Mouse (Mus musculus) heart, embryonic 15.5 days (tissue): ENCODE data around the gene Gm19426. TPM values are rescaled to one million over a fixed set of nuclear protein-coding genes. Genes with fewer than 3 reads are reported as not detected.

Experiments
- ATAC-seq: fragments of 200-750 bp; cut with Nextera tagmentation; replicated peaks from 2 replicates; pipeline ENCODE4 v1.8.0; 2017; ENCODE audit warnings: low read depth, moderate TSS enrichment; ENCODE audit not compliant: insufficient number of reproducible peaks, insufficient read depth, low FRiP score
- H3K27ac ChIP-seq: fragments of 300-500 bp; sonication (generic); 2 replicates; pipeline ENCODE4 v1.5.1; 2015; ENCODE audit warnings: mild to moderate bottlenecking, inconsistent platforms
- H3K27me3 ChIP-seq: fragments of 300-500 bp; sonication (generic); 2 replicates; pipeline ENCODE4 v1.6.1; 2015; ENCODE audit warnings: inconsistent platforms
- H3K36me3 ChIP-seq: fragments of 300-500 bp; sonication (generic); 2 replicates; pipeline ENCODE4 v1.6.1; 2015; ENCODE audit warnings: mild to moderate bottlenecking, inconsistent platforms
- H3K4me1 ChIP-seq: fragments of 300-500 bp; sonication (generic); replicated peaks from 2 replicates; pipeline ENCODE4 v1.6.1; 2015; ENCODE audit warnings: inconsistent platforms
- H3K4me2 ChIP-seq: fragments of 300-500 bp; sonication (generic); 2 replicates; pipeline ENCODE4 v1.6.1; 2015; ENCODE audit warnings: inconsistent platforms, mild to moderate bottlenecking, moderate library complexity
- H3K4me3 ChIP-seq: fragments of 300-500 bp; sonication (generic); 2 replicates; pipeline ENCODE4 v1.5.1; 2015; ENCODE audit warnings: mild to moderate bottlenecking, inconsistent platforms
- H3K9ac ChIP-seq: fragments of 300-500 bp; sonication (generic); 2 replicates; pipeline ENCODE4 v1.6.1; 2015; ENCODE audit warnings: mild to moderate bottlenecking, inconsistent platforms
- H3K9me3 ChIP-seq: fragments of 300-500 bp; sonication (generic); replicated peaks from 2 replicates; pipeline ENCODE4 v1.6.1; 2016; ENCODE audit warnings: inconsistent platforms
- WGBS: fragments of 180-500 bp; shearing (Covaris S2); methylation state at CpG from one replicate; pipeline ENCODE4 v1.1.7; 2015; ENCODE audit warnings: mixed read lengths; 5-methylcytosine and 5-hydroxymethylcytosine counted together
- polyA plus RNA-seq: library from polyadenylated mRNA; unstranded; fragments of >200 nt; fragmentation: Nextera tagmentation; extraction: Ambion mirVana; gene quantifications from 2 replicates; pipeline ENCODE4 v1.2.1, GENCODE M21; 2015

Gm19426 gene
- polyA plus RNA-seq, 1 experiment from 2014 or later, result 5.3 TPM

DNA sequence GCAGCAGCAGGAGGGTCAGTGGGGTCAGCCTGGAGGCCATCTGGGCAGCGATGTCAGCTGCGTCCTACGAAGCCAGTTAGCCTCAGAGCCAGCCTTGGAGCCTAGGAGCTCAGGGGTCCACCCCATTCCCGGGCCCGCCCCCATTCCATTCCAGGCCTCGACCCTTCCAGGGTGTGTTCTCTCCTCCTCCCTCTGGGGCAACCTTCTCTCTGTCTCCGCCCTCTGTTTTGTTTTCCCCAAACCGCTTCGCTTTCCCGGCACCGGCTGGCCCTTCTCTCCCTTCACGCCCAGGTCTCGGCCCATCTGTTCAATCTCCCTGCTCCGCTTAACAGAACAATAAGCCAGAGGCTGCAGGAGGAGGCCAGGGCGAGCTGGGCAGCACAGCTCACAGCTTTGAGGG is 31.3 kb upstream of the Gm19426 start:
- peak overlapping the region; percentile 33; the same call in 1 of the 2 replicates for H3K27ac ChIP-seq
- peak overlapping the region; percentile 35 for H3K4me3 ChIP-seq
- H3K4me1 ChIP-seq, result peaks cover 5% of the 10 kb centered on the region
- H3K27me3 ChIP-seq, result 0 out of 2 replicates have a peak, but pooled peaks cover 6% of the 10 kb centered on the region
- peak overlapping the region; percentile 25 for H3K9ac ChIP-seq
- H3K36me3 ChIP-seq, result no peaks in the 10 kb centered on the region
- H3K4me2 ChIP-seq, result peak overlapping the region; percentile 58
- no peaks in the 10 kb centered on the region for H3K9me3 ChIP-seq
- WGBS, result 8% methylated on average over 15 of the region's 15 CpGs
- peak; percentile 83 for ATAC-seq

DNA sequence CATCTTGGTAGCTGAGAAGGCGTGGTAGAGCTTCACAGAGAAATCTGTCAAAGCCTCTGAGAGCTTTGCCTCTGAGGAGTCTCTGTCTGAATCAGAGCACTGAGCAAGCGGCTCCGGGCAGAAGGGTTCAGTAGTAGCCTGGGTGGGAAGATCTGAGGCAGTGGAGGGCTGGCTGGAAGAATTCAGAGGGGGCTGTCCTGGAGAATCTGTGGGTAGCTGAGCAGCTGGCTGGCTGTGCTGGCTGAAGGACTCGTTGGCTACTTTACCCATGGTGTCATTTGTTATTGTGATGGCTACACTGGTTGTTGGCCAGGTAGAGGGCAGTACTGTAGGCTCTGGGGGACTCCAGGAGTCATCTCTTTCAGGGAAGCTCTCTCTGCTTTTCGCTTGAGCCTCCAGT is 29.7 kb upstream of the Gm19426 start:
- no peak overlapping the region for H3K4me3 ChIP-seq
- H3K27me3 ChIP-seq, result 0 out of 2 replicates have a peak, but pooled peaks cover 6% of the 10 kb centered on the region
- no peak overlapping the region for H3K4me2 ChIP-seq
- H3K4me1 ChIP-seq, result peaks cover 5% of the 10 kb centered on the region
- H3K36me3 ChIP-seq, result no peaks in the 10 kb centered on the region
- H3K9ac ChIP-seq, result no peak overlapping the region
- WGBS, result 74% methylated on average over 5 of the region's 5 CpGs
- ATAC-seq, result no peak
- no peak overlapping the region for H3K27ac ChIP-seq
- no peaks in the 10 kb centered on the region for H3K9me3 ChIP-seq

DNA sequence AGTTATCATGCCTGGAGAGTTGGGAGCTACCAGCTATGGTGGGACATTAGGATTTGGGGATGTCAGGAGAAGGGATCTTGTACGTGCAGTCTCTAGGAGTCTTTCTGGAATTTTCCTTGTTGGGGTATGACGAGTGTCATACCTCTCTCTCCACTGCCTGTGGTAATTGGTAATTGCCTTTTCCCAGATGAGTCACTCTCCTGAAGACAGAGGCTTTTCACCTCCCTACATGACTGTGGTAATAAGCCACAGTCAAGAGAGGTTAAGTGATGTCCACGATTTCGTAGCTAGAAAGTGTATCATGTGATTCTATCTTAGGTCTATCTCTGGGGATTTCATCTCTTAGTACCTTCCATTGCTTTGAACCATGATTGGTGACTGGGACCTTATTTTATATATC is 29.0 kb upstream of the Gm19426 start:
- Histone ChIP-seq H3K4me2 (no peak overlapping the region), H3K27ac (no peak overlapping the region), H3K9ac (no peak overlapping the region), H3K4me1 (peaks cover 5% of the 10 kb centered on the region), H3K27me3 (0 out of 2 replicates have a peak, but pooled peaks cover 3% of the 10 kb centered on the region), H3K4me3 (no peak overlapping the region), H3K36me3 (no peaks in the 10 kb centered on the region), H3K9me3 (no peaks in the 10 kb centered on the region)
- 87% methylated on average over 4 of the region's 4 CpGs for WGBS
- no peak for ATAC-seq

DNA sequence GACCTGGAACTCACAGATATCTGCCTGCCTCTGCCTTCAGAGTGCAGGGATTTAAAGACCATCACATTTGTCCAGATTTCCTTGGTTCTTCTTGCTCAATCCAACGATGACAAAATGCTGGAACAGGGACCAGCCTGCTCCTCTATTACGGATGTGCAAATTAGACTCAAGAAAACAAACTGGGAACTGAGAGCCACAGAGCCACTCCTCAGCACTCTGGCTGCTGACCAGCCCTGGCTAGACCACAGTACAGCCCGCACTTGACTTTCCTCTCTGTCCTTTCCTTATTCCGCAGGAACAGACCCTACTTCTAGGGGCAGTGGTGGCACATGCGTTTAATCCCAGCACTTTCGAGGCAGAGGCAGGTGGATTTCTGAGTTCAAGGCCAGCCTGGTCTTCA is 27.0 kb upstream of the Gm19426 start:
- 71% methylated on average over 6 of the region's 6 CpGs for WGBS
- 0 out of 2 replicates have a peak, but pooled peaks cover 3% of the 10 kb centered on the region for H3K27me3 ChIP-seq

DNA sequence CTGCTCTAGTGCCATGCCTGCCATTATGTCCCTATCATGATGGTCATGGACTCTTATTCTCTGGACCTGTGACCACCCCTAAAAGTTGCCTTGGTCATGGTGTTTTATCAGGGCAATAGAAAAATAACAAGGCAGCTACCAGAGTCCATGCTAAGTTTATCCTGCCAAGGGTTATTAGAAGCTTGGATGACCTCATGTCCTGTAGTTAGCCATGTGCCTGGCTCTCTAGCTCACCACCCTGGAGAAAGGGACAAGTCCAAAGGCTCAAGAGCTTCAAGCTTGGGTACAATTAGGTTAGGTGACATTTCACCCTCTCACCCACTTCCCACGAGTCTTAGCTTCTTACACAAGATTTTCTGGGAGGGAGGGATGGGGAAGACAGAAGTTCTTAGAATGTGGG is 19.4 kb upstream of the Gm19426 start:
- H3K4me3 ChIP-seq, result no peak overlapping the region
- WGBS, result 58% methylated on average over 1 of the region's 1 CpGs
- no peaks in the 10 kb centered on the region for H3K4me1 ChIP-seq
- H3K27me3 ChIP-seq, result no peaks in the 10 kb centered on the region
- H3K27ac ChIP-seq, result no peak overlapping the region
- H3K36me3 ChIP-seq, result no peaks in the 10 kb centered on the region
- no peaks in the 10 kb centered on the region for H3K9me3 ChIP-seq
- no peak overlapping the region for H3K4me2 ChIP-seq
- no peak for ATAC-seq
- H3K9ac ChIP-seq, result no peak overlapping the region

More for the DNA sequence above, 27.0 kb upstream of the Gm19426 start:
- ATAC-seq, result no peak
- Histone ChIP-seq H3K4me3 (no peak overlapping the region), H3K4me1 (peaks cover 5% of the 10 kb centered on the region), H3K9me3 (no peaks in the 10 kb centered on the region), H3K9ac (no peak overlapping the region), H3K27ac (no peak overlapping the region), H3K36me3 (no peaks in the 10 kb centered on the region), H3K4me2 (no peak overlapping the region)

DNA sequence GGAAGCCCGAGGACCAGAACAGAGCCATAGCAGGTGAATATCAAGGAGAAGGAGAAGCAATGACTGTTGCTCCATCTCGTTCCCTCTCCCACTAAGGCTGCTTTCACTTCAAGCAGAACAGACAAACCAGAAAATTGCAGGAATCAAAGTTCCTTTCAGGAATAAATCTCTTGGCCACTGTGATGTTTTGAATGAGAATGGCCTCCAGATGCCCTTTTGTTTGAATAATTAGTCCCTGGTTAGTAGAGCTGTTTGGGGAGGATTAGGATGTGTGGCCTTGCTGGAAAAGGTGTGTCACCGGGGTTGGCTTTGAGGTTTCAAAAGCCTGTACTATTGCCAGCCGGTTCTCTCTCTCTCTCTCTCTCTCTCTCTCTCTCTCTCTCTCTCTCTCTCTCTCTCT is 18.8 kb upstream of the Gm19426 start:
- ATAC-seq, result no peak
- H3K4me1 ChIP-seq, result no peaks in the 10 kb centered on the region
- no peaks in the 10 kb centered on the region for H3K36me3 ChIP-seq
- H3K4me3 ChIP-seq, result no peak overlapping the region
- no peak overlapping the region for H3K4me2 ChIP-seq
- no peak overlapping the region for H3K9ac ChIP-seq
- no peaks in the 10 kb centered on the region for H3K9me3 ChIP-seq
- WGBS, result 56% methylated on average over 4 of the region's 4 CpGs
- no peak overlapping the region for H3K27ac ChIP-seq
- no peaks in the 10 kb centered on the region for H3K27me3 ChIP-seq

DNA sequence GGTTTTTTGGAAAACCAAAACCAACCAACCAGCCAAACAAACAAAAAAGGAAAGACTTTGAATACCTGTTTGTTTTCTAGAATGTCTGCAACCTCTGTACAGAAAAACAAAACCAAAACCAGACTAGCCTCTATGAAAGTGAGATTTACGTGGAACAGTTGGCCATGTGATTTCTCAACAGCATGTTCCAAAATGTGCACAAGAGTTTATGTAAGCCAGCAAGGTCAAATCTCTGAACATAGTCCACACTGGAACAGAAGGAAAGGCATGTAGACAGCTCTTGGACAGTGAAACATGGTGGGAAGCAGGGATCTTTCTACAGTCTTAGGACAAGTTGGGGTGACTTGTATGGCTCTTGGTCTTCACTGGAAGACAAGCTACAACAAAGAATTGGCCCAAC is 18.4 kb upstream of the Gm19426 start:
- Histone ChIP-seq H3K4me2 (no peak overlapping the region), H3K4me1 (no peaks in the 10 kb centered on the region), H3K27me3 (no peaks in the 10 kb centered on the region), H3K9me3 (no peaks in the 10 kb centered on the region), H3K4me3 (no peak overlapping the region), H3K27ac (no peak overlapping the region), H3K36me3 (no peaks in the 10 kb centered on the region), H3K9ac (no peak overlapping the region)
- ATAC-seq, result no peak
- WGBS, result 78% methylated on average over 1 of the region's 1 CpGs

DNA sequence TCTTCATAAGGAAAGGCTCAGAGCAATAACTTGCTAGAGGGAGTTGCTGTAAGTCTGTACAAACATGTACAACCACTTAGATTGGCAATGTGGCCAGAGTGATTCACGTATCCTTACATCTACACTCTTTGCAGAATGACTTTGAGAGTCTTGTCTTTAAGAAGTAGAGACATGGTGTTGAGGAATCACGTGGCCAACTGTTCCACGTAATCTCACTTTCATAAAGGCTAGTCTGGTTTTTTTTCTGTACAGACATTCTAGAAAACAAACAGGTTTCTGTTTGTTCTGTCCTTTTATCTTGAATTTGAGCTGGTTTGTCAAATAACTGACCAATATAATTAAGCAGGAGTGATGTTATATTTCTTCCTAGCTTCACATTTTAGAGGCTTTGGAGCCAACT is 17.9 kb upstream of the Gm19426 start:
- Histone ChIP-seq H3K9ac (no peak overlapping the region), H3K4me1 (no peaks in the 10 kb centered on the region), H3K27me3 (no peaks in the 10 kb centered on the region), H3K9me3 (no peaks in the 10 kb centered on the region), H3K4me2 (no peak overlapping the region), H3K27ac (no peak overlapping the region), H3K36me3 (no peaks in the 10 kb centered on the region), H3K4me3 (no peak overlapping the region)
- 71% methylated on average over 3 of the region's 3 CpGs for WGBS
- ATAC-seq, result no peak

DNA sequence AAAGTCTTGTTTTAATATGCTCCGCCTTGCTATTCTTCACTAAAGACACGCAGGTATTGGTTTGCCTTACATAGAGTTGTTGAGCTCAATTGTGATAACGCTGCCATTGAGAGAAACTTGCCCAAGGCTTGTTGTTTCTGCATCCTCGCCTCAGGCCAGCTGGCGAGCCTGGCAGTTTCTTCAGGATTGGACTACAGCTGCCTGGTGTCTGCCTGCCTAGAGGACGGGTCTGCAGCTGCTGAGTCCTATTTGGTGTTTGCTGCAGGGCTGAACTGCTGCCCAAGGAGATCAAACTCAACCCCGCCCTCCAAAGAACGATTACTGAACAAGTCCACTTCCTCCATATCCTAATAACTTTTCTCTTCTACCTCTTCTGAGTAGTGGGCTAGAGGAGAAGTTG is 17.3 kb upstream of the Gm19426 start:
- no peak for ATAC-seq
- no peaks in the 10 kb centered on the region for H3K4me1 ChIP-seq
- H3K4me3 ChIP-seq, result no peak overlapping the region
- H3K9me3 ChIP-seq, result no peaks in the 10 kb centered on the region
- H3K4me2 ChIP-seq, result no peak overlapping the region
- no peaks in the 10 kb centered on the region for H3K27me3 ChIP-seq
- no peak overlapping the region for H3K9ac ChIP-seq
- no peak overlapping the region for H3K27ac ChIP-seq
- H3K36me3 ChIP-seq, result no peaks in the 10 kb centered on the region
- whole genome bisulfite sequencing, result 73% methylated on average over 8 of the region's 8 CpGs

DNA sequence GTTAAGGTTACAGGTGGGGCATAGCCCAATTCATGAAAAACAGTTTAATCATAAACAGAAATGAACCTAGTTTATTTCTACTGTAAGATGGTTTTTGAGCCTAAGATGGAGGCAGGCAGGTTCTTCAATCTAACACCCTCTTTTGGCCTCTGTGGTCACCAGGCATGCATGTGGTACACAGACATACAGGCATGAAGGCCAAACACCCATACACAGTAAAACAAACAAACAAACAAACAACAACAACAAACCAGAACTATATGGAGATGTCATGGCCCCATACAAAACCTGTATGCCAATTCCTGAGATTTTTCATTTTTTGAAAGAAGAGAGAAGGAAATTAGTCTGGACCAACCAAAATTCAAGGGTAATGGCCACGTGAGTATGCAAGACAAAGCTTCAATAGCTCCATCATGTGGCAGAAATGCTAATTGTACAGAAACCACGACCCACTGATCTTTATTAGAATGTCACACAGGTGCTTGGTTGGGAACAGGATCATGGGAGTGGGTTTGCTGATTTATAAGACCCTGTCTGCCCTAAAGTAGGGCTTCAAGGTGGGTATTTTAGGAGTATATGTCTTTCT is 15.2 kb upstream of the Gm19426 start:
- WGBS, result under 1% methylated on average over 2 of the region's 2 CpGs
- Histone ChIP-seq H3K36me3 (no peaks in the 10 kb centered on the region), H3K4me3 (no peak overlapping the region), H3K4me1 (no peaks in the 10 kb centered on the region), H3K27ac (no peak overlapping the region), H3K9ac (no peak overlapping the region), H3K27me3 (no peaks in the 10 kb centered on the region), H3K4me2 (no peak overlapping the region), H3K9me3 (no peaks in the 10 kb centered on the region)
- no peak for ATAC-seq

DNA sequence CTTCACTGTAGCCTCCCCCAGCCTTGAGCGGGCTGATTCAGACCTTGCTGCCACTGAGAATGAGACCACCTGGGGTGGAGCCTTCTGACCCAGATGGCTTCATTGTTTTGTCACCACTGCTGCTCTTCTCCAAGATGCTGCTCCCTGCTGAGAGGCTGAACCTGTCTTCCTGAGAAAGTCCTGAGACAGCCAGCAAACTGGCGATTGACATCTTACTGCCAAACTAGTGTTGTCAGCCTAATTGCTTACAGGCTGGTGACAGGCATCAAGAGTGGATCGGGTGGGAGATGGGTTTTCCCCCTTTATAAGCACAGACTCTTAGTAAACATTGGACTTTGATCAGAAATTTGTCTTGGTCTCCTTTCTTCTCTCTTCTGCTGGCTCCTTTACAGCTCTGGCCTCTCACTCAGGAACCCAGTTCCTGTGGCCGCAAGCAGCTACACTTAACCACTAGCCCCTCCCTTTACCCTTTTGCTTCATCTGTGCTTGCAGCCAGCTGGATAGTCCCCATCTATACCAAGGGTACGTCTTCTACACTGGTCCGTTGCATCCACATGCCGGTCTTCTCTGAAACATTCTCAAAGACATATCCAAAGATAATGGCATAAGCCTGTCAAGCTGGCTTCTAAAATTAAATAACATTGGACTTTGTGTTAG is 13.7 kb upstream of the Gm19426 start:
- H3K36me3 ChIP-seq, result no peaks in the 10 kb centered on the region
- no peaks in the 10 kb centered on the region for H3K27me3 ChIP-seq
- 56% methylated on average over 7 of the region's 7 CpGs for WGBS
- H3K9me3 ChIP-seq, result no peaks in the 10 kb centered on the region
- H3K4me2 ChIP-seq, result no peak overlapping the region
- H3K9ac ChIP-seq, result no peak overlapping the region
- H3K4me1 ChIP-seq, result no peaks in the 10 kb centered on the region
- H3K4me3 ChIP-seq, result no peak overlapping the region
- H3K27ac ChIP-seq, result no peak overlapping the region
- no peak for ATAC-seq

DNA sequence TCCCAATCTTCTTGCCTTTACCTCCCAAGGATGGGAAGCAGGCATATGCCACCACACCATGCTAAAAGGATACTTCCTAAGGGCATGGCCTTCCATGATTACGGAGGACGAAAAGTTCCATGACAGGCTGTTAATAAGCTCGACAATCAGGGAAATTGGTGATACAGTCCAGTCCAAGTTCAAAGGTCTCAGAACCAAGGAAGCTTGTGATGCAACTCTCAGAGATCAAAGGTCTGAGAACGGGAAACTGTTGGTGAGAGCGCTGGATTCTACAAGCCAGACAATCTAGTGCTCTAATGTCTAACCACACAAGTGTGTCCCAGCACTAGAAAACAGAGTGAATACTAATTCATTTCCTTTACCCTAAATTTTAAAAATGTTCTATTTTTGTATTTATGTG is 12.8 kb upstream of the Gm19426 start:
- no peak for ATAC-seq
- no peaks in the 10 kb centered on the region for H3K36me3 ChIP-seq
- no peak overlapping the region for H3K27ac ChIP-seq
- H3K4me1 ChIP-seq, result no peaks in the 10 kb centered on the region
- no peaks in the 10 kb centered on the region for H3K9me3 ChIP-seq
- H3K4me2 ChIP-seq, result no peak overlapping the region
- no peak overlapping the region for H3K4me3 ChIP-seq
- no peak overlapping the region for H3K9ac ChIP-seq
- no peaks in the 10 kb centered on the region for H3K27me3 ChIP-seq
- 70% methylated on average over 5 of the region's 5 CpGs for WGBS
